Mouse (Mus musculus) lung, adult 2 months (tissue): ENCODE measurements around the gene Mgat5. TPM values are rescaled to one million over a fixed set of nuclear protein-coding genes. Genes with fewer than 3 reads are reported as not detected.
A peak's percentile ranks its signal among the peaks of the same experiment; 100 is the strongest.

Experiments
- DNase-seq: peaks from one replicate; pipeline ENCODE4 v3.0.0; 2022
- H3K4me1 ChIP-seq: fragments of 200-500 bp; 2 replicates; pipeline ENCODE4 v1.6.1; 2011; ENCODE audit warnings: low read length; ENCODE audit not compliant: control insufficient read depth, insufficient read depth
- H3K4me3 ChIP-seq: fragments of 200-500 bp; replicated peaks from 2 replicates; pipeline ENCODE3; 2011; ENCODE audit warnings: low read depth, mild to moderate bottlenecking, control low read depth, low read length; ENCODE audit errors: extremely low read depth
- CTCF ChIP-seq: fragments of 200-500 bp; IDR thresholded peaks from 2 replicates; pipeline ENCODE4 v1.5.1; 2011; ENCODE audit warnings: mild to moderate bottlenecking, low read length, control low read depth; ENCODE audit not compliant: insufficient read depth
- POLR2A ChIP-seq: fragments of 200-500 bp; IDR thresholded peaks from 2 replicates; pipeline ENCODE4 v1.6.1; 2011; ENCODE audit warnings: low read depth, mild to moderate bottlenecking, control low read depth, low read length, borderline replicate concordance; ENCODE audit errors: extremely low read depth
- WGBS: fragments of 180-500 bp; shearing (Covaris S2); methylation state at CpG from one replicate; pipeline ENCODE4 v1.1.7; 2018; 5-methylcytosine and 5-hydroxymethylcytosine counted together
- polyA plus RNA-seq: library from polyadenylated mRNA; depleted of rRNA; stranded (reverse); fragments of >200 nt; gene quantifications from 2 replicates; pipeline ENCODE4 v1.2.3, GENCODE M21; 2012

Mgat5 gene
- polyA plus RNA-seq, 1 experiment, result 9.0 TPM

DNA sequence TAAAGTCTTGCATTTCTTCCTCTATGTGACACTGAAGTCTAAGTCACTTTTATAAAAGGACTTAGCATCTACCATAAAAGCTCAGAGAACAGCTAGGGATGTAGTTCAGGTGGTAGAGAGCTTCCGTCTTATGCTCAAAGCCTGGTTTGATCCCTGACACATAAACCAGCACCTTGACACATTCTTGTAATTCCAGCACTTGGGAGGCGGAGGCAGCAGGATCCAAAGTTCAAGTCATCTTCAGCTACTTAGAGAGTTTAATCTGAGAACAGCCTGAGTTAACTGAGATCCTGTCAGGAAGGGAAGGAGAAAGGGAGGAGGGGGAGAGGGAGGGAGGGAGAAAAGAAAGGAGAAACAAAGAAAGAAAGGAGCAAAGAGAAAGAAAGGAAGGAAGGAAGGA is 5.6 kb upstream of the Mgat5 start:
- DNase-seq, result no peak
- no peak overlapping the region for H3K4me3 ChIP-seq
- 70% methylated on average over 2 of the region's 2 CpGs for WGBS
- peaks cover 3% of the 10 kb centered on the region for H3K4me1 ChIP-seq
- TF ChIP-seq POLR2A (no peak), CTCF (no peak)

DNA sequence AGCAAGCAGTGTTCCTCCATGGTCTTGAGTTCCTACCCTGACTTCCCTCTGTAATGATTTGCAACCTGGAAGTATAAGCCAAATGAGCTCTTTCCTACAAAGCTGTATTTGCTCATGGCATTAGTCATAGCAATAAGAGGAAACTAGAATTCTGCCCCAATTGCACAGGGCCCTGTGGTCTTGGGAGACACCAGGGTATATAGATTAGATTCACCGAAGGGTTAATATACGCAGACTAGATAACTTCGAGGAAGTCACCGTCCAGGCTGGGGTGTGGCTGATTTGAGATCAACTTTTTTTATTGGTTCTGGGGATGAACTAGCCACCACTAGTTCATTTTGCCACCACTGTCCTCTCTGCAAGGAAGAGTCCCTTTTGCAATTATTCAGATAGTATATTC is 2.5 kb upstream of the Mgat5 start:
- Histone ChIP-seq H3K4me1 (peaks cover 7% of the 10 kb centered on the region), H3K4me3 (no peak overlapping the region)
- no peak for DNase-seq
- WGBS, result 47% methylated on average over 4 of the region's 4 CpGs
- TF ChIP-seq POLR2A (no peak), CTCF (no peak)

DNA sequence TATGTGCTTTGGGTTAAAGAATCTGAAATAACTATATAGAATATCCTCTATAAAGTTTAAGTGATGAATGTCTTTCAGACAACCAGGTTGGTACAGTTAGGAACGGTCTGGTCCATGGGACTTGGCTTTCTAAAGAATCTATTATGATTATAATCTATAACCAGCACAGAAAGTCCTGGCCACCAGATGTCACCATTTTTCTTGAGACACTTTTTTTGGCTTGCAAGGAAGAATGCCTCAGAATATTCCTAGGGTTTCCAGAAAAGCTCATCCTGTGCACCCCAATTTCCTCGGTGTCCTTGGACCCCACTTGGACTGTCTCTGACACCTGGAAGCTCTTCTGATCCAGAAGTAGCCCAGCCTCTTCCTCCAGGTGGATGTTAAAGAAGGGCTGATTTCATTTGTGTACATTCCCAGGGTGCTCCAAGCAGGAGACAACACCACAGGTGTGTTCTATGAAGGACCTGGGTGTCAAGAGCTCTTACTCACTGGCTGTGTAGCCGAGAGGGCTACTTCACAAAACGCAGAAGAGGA is 1.5 kb upstream of the Mgat5 start:
- Histone ChIP-seq H3K4me1 (peaks cover 7% of the 10 kb centered on the region), H3K4me3 (no peak overlapping the region)
- TF ChIP-seq CTCF (no peak), POLR2A (no peak)
- WGBS, result 29% methylated on average over 4 of the region's 4 CpGs
- DNase-seq, result peak; percentile 38

- Histone ChIP-seq H3K4me3 (peak overlapping the region; percentile 93), H3K4me1 (peaks cover 7% of the 10 kb centered on the region)
- WGBS, result under 1% methylated on average over 24 of the region's 24 CpGs
- TF ChIP-seq CTCF (no peak), POLR2A (no peak)
- no peak for DNase-seq
These were observed 745 bp downstream of the Mgat5 start for GRCm38 (mm10) chr1:127205501-127206019.

DNA sequence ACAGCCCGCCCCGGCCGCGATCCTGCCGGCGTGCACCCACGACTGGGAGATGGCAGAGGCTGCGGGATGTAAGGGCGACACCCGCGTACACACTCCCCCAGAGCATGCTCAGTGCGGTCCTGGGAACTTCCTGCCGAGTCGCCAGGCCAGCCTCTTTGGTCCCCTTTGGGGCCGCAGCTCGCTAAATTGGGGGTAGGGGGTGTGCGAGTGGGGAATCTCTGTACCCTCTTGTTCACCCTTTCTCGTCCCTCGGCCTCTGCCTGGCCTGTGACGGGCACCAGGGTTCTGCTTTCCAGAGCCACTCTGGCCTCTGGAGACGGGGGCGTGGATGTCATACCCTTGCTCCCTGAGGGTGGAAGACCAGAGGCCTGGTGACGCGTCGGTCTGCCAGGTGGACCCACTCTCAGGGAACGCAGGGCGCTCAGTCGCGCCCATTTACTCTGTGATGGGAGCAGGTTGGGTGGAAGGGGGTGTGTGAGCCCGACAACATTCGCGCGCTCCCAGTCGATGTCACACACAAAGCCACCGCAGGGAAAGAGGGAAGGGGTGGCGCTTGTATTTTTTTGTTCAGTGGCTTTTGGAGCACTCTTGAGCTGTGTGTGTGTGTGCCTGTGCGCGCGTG is 1.3 kb downstream of the Mgat5 start:
- 2% methylated on average over 39 of the region's 39 CpGs for WGBS
- TF ChIP-seq CTCF (no peak), POLR2A (no peak)
- peak overlapping the region; percentile 93 for H3K4me3 ChIP-seq
- peaks cover 7% of the 10 kb centered on the region for H3K4me1 ChIP-seq
- peak; percentile 60 for DNase-seq

DNA sequence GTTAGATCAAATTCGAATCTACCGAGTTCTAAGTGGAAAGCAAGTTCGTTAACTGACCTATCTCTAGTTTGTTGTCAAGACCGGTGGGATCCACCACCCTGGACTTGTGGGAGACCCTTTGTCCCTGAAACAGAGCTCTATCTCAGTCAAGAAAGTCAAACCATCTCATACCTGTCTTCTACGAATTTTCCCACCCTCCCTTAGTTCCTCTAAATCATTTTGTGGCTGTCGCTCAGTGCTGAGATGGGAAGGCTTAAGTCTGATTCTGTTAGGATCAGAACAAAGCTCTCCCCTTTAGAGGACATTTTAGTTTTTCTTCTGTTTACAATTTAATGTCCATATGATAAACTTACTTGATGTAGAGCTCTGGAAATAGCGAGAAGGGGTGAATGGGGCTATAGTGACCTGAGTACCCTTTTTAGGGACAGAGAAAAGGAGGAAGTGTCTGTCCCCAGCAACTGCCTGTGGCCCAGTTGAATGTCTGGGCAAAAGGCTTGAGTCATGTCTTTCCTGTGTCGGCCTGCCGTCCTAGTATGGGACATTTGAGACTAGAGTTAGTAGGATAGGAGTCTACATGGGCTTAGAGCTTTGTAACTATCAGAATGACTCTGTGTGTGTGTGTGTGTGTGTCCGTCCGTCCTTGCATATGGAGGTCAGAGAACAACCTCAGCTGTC is 2.2 kb downstream of the Mgat5 start:
- WGBS, result 57% methylated on average over 11 of the region's 11 CpGs
- Histone ChIP-seq H3K4me1 (peaks cover 7% of the 10 kb centered on the region), H3K4me3 (peak overlapping the region; percentile 93)
- no peak for DNase-seq
- TF ChIP-seq CTCF (no peak), POLR2A (no peak)

DNA sequence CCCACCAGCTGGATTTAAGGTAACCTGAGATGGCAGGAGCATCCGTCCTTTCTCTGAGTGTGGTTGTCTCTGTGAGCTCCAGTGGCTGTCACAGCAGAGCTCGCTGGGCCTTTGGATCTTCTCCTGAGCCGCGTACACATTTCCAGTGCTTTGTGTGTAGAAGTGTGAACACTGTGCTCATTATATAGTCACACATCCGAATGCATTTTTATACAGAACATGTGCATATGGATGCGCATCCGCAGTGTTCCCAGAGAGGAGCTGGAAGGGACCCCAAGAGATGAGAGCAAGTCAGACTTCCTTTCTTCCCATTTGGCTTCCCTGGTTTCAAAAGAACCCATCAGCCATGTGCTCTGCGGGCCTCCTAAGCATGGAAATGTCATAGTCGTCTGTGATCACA is 3.4 kb downstream of the Mgat5 start:
- TF ChIP-seq POLR2A (no peak), CTCF (no peak)
- 90% methylated on average over 9 of the region's 9 CpGs for WGBS
- Histone ChIP-seq H3K4me3 (no peak overlapping the region), H3K4me1 (peaks cover 7% of the 10 kb centered on the region)
- no peak for DNase-seq

- 48% methylated on average over 1 of the region's 1 CpGs for WGBS
- Histone ChIP-seq H3K4me1 (no peaks in the 10 kb centered on the region; the same call in none of the 2 replicates), H3K4me3 (no peak overlapping the region)
- TF ChIP-seq CTCF, result no peak
- TF ChIP-seq POLR2A, result no peak
- no peak for DNase-seq
These were observed 8.0 kb downstream of the Mgat5 start for GRCm38 (mm10) chr1:127212812-127213211.

DNA sequence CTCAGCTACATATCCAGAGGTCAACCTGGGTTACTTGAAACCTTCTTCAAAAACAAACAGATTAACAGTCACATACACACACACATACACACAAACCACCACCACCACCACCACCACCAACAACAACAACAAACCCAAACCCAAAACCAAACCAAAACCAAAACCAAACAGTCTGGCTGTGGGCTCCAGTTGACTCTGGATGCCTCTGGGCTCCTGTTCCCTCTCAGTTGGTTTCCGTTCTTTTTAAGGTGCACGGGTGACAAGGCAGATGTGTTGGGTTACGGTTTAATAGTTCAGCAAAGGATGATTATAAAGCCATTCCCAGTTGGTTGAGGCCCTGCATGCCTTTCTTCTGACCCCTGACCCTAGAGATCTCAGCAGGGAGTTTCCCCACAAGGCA is 8.6 kb downstream of the Mgat5 start:
- no peak for TF ChIP-seq CTCF
- TF ChIP-seq POLR2A, result no peak
- 68% methylated on average over 3 of the region's 3 CpGs for WGBS

DNA sequence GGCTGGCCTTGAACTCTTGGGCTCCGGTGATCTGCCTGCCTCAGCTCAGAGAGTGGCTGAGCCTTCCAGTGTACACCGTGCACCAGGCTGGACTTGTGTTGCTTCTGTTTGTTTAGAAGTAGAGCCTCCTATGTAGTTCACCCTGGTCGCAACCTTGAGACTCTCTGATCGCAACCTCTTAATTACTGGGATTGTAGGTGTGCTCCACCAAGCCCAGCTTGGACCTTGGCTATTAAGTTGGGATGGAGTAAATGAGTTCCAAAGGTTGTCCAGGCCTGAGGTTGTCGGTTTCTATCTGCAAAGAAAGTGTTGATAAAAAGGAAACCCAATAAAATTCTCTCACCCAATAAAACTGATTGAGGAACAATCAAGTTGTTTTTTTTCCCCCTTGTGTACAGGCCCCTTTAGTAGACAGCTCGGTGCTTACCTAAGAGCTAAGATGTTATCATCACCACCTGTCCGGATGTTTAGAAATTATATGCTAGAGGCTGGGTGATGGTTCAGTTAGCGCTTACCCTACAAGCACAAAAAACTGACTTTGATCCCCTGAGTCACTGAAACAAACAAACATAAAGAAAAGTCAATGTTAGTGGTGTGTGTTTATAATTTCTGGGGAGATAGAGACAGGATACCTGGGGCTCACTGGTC is 9.9 kb downstream of the Mgat5 start:
- whole genome bisulfite sequencing, result 89% methylated on average over 8 of the region's 8 CpGs
- Histone ChIP-seq H3K4me1 (peaks cover 7% of the 10 kb centered on the region), H3K4me3 (no peak overlapping the region)
- DNase-seq, result no peak
- TF ChIP-seq POLR2A, result no peak
- TF ChIP-seq CTCF, result no peak

More for the DNA sequence above, 8.6 kb downstream of the Mgat5 start:
- no peak for DNase-seq
- Histone ChIP-seq H3K4me1 (no peaks in the 10 kb centered on the region; the same call in none of the 2 replicates), H3K4me3 (no peak overlapping the region)

DNA sequence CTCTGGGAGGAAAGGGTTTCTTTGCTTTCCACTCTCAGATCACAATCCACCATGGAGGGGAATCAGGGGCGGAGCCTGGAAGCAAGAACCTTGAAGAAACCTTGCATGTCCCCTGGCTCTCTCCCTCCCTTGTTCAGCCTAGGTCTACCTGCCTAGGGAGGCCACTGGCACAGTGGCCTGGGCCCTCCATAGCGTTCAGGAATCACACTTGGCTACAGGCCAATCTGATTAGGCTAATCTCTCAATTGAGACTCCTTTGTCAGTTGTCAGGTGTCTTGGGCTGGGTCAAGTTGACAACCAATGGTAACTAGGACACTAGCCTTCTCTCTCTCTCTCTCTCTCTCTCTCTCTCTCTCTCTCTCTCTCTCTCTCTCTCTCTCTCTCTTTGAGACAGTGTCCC is 12.2 kb downstream of the Mgat5 start:
- no peak for DNase-seq
- TF ChIP-seq POLR2A (no peak), CTCF (no peak)
- H3K4me1 ChIP-seq, result peaks cover 7% of the 10 kb centered on the region
- 57% methylated on average over 2 of the region's 2 CpGs for WGBS
- no peak overlapping the region for H3K4me3 ChIP-seq
